Mouse (Mus musculus) hindbrain, embryonic 10.5 days (tissue): ENCODE data around the gene Mpdz. TPM values are rescaled to one million over a fixed set of nuclear protein-coding genes. Genes with fewer than 3 reads are reported as not detected.
A peak's percentile ranks its signal among the peaks of the same experiment; 100 is the strongest.

ENCODE experiments used
- DNase-seq: peaks from one replicate; pipeline ENCODE4 v3.0.0-alpha.2; 2017; ENCODE audit warnings: low spot score
- H3K27ac ChIP-seq: fragments of 300-500 bp; sonication (generic); 2 replicates; pipeline ENCODE4 v1.5.1; 2016; ENCODE audit warnings: mild to moderate bottlenecking, moderate library complexity
- H3K27me3 ChIP-seq: fragments of 300-500 bp; sonication (generic); 2 replicates; pipeline ENCODE4 v1.6.1; 2016; ENCODE audit warnings: mild to moderate bottlenecking; ENCODE audit not compliant: poor library complexity, insufficient read depth, severe bottlenecking
- H3K36me3 ChIP-seq: fragments of 300-500 bp; sonication (generic); 2 replicates; pipeline ENCODE4 v1.6.1; 2016; ENCODE audit warnings: mild to moderate bottlenecking, moderate library complexity
- H3K4me1 ChIP-seq: fragments of 300-500 bp; sonication (generic); replicated peaks from 2 replicates; pipeline ENCODE4 v1.6.1; 2016; ENCODE audit warnings: mild to moderate bottlenecking
- H3K4me3 ChIP-seq: fragments of 300-500 bp; sonication (generic); 2 replicates; pipeline ENCODE4 v1.5.1; 2016; ENCODE audit warnings: mild to moderate bottlenecking, moderate library complexity
- H3K9me3 ChIP-seq: fragments of 300-500 bp; sonication (generic); 2 replicates; pipeline ENCODE4 v1.6.1; 2016; ENCODE audit warnings: mild to moderate bottlenecking, moderate library complexity
- WGBS: fragments of 180-500 bp; shearing (Covaris S2); methylation state at CpG from one replicate; pipeline ENCODE4 v1.1.7; 2016; 5-methylcytosine and 5-hydroxymethylcytosine counted together
- polyA plus RNA-seq: library from polyadenylated mRNA; unstranded; fragments of >200 nt; fragmentation: Nextera tagmentation; extraction: Ambion mirVana; gene quantifications from 2 replicates; pipeline ENCODE4 v1.2.1, GENCODE M21; 2016

The Mpdz gene
- polyA plus RNA-seq, 1 experiment from 2014 or later, result 35.1 TPM

DNA sequence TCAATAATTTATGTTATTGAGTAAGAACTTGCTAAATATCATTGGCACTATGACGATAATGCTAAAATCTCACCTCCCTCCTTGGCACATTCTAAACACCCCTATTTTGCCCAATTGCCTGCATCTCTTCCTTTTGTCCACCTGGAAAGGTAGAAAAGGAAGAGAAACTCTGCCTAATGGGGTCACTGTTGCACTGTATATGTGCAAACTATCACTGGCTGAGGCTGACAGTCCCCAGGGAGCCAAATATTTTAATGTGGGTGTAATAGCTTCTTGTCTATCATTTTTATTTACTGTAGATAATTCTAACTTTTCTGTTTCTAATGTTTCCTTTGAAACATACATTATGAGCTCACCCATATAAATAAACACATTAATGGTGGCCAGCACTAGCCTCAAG lies 190.3 kb downstream of the Mpdz start:
- DNase-seq, result no peak
- Histone ChIP-seq H3K36me3 (no peaks in the 10 kb centered on the region), H3K9me3 (no peaks in the 10 kb centered on the region), H3K4me3 (no peak overlapping the region), H3K27ac (no peak overlapping the region), H3K4me1 (no peaks in the 10 kb centered on the region), H3K27me3 (no peaks in the 10 kb centered on the region)
- 94% methylated on average over 1 of the region's 1 CpGs for WGBS

DNA sequence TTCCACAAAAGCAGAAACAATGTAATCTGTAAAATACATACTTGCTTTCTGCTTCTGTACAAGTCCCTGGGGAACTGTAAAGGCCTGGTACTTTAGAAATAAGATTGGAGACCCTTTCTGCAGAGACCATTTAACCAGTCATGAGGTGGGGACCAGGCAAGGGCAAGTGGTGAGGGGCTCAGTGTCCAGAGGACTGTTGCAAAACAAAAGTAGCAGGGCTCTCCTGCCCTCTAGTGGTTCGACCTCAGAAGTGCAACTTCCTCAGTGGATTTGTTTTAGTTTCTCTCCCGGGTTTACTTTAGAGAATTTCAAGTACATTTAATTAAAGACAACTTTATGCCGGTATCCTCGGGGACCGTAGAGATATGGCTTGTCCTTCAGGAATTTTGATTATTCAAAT lies 190.7 kb downstream of the Mpdz start:
- no peaks in the 10 kb centered on the region for H3K9me3 ChIP-seq
- no peaks in the 10 kb centered on the region for H3K36me3 ChIP-seq
- DNase-seq, result peak; percentile 67
- 14% methylated on average over 5 of the region's 5 CpGs for WGBS
- H3K4me3 ChIP-seq, result no peak overlapping the region
- no peaks in the 10 kb centered on the region for H3K4me1 ChIP-seq
- no peaks in the 10 kb centered on the region for H3K27me3 ChIP-seq
- no peak overlapping the region for H3K27ac ChIP-seq

GRCm38 (mm10) chr4:81249245-81249644 lies 193.4 kb downstream of the Mpdz start:
- 71% methylated on average over 2 of the region's 2 CpGs for WGBS

GRCm38 (mm10) chr4:81236227-81236626 lies 206.4 kb downstream of the Mpdz start:
- H3K4me1 ChIP-seq, result no peaks in the 10 kb centered on the region

More at GRCm38 (mm10) chr4:81249245-81249644, 193.4 kb downstream of the Mpdz start:
- Histone ChIP-seq H3K9me3 (no peaks in the 10 kb centered on the region), H3K4me1 (no peaks in the 10 kb centered on the region), H3K27me3 (no peaks in the 10 kb centered on the region), H3K36me3 (no peaks in the 10 kb centered on the region), H3K4me3 (no peak overlapping the region), H3K27ac (no peak overlapping the region)
- no peak for DNase-seq

More at GRCm38 (mm10) chr4:81236227-81236626, 206.4 kb downstream of the Mpdz start:
- H3K27ac ChIP-seq, result no peak overlapping the region
- H3K27me3 ChIP-seq, result no peaks in the 10 kb centered on the region
- WGBS, result 82% methylated on average over 5 of the region's 5 CpGs
- H3K9me3 ChIP-seq, result no peaks in the 10 kb centered on the region
- no peak overlapping the region for H3K4me3 ChIP-seq
- no peak for DNase-seq
- no peaks in the 10 kb centered on the region for H3K36me3 ChIP-seq
